Mouse (Mus musculus) spleen, postnatal 4 days (tissue): ENCODE measurements around the gene Sp7.

Source experiments
- DNase-seq, 2 experiments: peaks; one replicate each; pipeline ENCODE4 v3.0.0; 2022; ENCODE audit warnings: low spot score in 2 of 2

Gene Sp7

GRCm38 (mm10) chr15:102366733-102367344 is at the start of gene Sp7:
Gene Sp7, minus strand, starts transcription at chr15:102367182.
- no peak for DNase-seq

- DNase-seq = no peak
These were observed 46.7 kb upstream of the Sp7 start for GRCm38 (mm10) chr15:102413687-102414086.

GRCm38 (mm10) chr15:102411077-102411476 is 44.1 kb upstream of the Sp7 start:
- DNase-seq = no peak

GRCm38 (mm10) chr15:102409286-102409685 is 42.3 kb upstream of the Sp7 start:
- DNase-seq = no peak

- DNase-seq = no peak
These were observed 41.7 kb upstream of the Sp7 start for GRCm38 (mm10) chr15:102408558-102409130.

GRCm38 (mm10) chr15:102407681-102408557 is 40.9 kb upstream of the Sp7 start:
- no peak for DNase-seq

- DNase-seq = no peak
These were observed 40.1 kb upstream of the Sp7 start for GRCm38 (mm10) chr15:102406912-102407580.

GRCm38 (mm10) chr15:102406196-102406911 is 39.4 kb upstream of the Sp7 start:
- peak; percentile 84 to 90 for DNase-seq

GRCm38 (mm10) chr15:102405489-102406195 is 38.7 kb upstream of the Sp7 start, which contains the start of gene Sp1:
Gene Sp1, plus strand, starts transcription at chr15:102406143.
- DNase-seq = peak; percentile 96 to 99

GRCm38 (mm10) chr15:102404608-102405488 is 37.9 kb upstream of the Sp7 start:
- DNase-seq = peak in 1 of 2 experiments; percentile 62

- DNase-seq = no peak
These were observed 35.2 kb upstream of the Sp7 start for GRCm38 (mm10) chr15:102402210-102402609.

GRCm38 (mm10) chr15:102401278-102401677 is 34.3 kb upstream of the Sp7 start:
- DNase-seq = no peak

GRCm38 (mm10) chr15:102400476-102401045 is 33.6 kb upstream of the Sp7 start:
- no peak for DNase-seq

GRCm38 (mm10) chr15:102399229-102400221 is 32.5 kb upstream of the Sp7 start:
- peak; percentile 80 to 90 for DNase-seq

GRCm38 (mm10) chr15:102398629-102399028 is 31.6 kb upstream of the Sp7 start:
- DNase-seq = no peak

- DNase-seq = no peak
These were observed 28.1 kb upstream of the Sp7 start for GRCm38 (mm10) chr15:102395061-102395460.

- no peak for DNase-seq
These were observed 26.6 kb upstream of the Sp7 start for GRCm38 (mm10) chr15:102393584-102394014.

- no peak for DNase-seq
These were observed 25.5 kb upstream of the Sp7 start for GRCm38 (mm10) chr15:102392520-102392919.
